Mouse (Mus musculus) limb, embryonic 14.5 days (tissue): ENCODE results near the gene Tigar. TPM values are rescaled to one million over a fixed set of nuclear protein-coding genes. Genes with fewer than 3 reads are reported as not detected.

ENCODE experiments used
- ATAC-seq: fragments of 200-750 bp; cut with Nextera tagmentation; 2 replicates; pipeline ENCODE4 v1.8.0; 2017; ENCODE audit warnings: low read depth, moderate number of reproducible peaks, moderate TSS enrichment; ENCODE audit not compliant: low FRiP score
- DNase-seq: peaks from one replicate; pipeline ENCODE4 v3.0.0-alpha.2; 2015; ENCODE audit warnings: low spot score
- H3K27ac ChIP-seq: fragments of 300-500 bp; sonication (generic); replicated peaks from 2 replicates; pipeline ENCODE4 v1.5.1; 2014; ENCODE audit warnings: low read depth, mild to moderate bottlenecking, low read length, moderate library complexity, mixed read lengths
- H3K27me3 ChIP-seq: fragments of 300-500 bp; sonication (generic); 2 replicates; pipeline ENCODE4 v1.6.1; 2014; ENCODE audit warnings: low read length, mixed read lengths; ENCODE audit not compliant: control insufficient read depth, insufficient read depth
- H3K36me3 ChIP-seq: fragments of 300-500 bp; sonication (generic); 2 replicates; pipeline ENCODE4 v1.6.1; 2014; ENCODE audit warnings: mild to moderate bottlenecking, low read length, moderate library complexity, mixed read lengths; ENCODE audit not compliant: control insufficient read depth, insufficient read depth
- H3K4me1 ChIP-seq: fragments of 300-500 bp; sonication (generic); 2 replicates; pipeline ENCODE4 v1.6.1; 2014; ENCODE audit warnings: antibody characterized with exemption, low read length, mixed read lengths; ENCODE audit not compliant: control insufficient read depth, insufficient read depth
- H3K4me2 ChIP-seq: fragments of 300-500 bp; sonication (generic); replicated peaks from 2 replicates; pipeline ENCODE4 v1.6.1; 2014; ENCODE audit warnings: low read depth, mild to moderate bottlenecking, low read length, moderate library complexity; ENCODE audit not compliant: severe bottlenecking
- H3K4me3 ChIP-seq: fragments of 300-500 bp; sonication (generic); replicated peaks from 2 replicates; pipeline ENCODE4 v1.5.1; 2014; ENCODE audit warnings: low read length
- H3K9ac ChIP-seq: fragments of 300-500 bp; sonication (generic); 2 replicates; pipeline ENCODE4 v1.6.1; 2014; ENCODE audit warnings: mild to moderate bottlenecking, low read depth, low read length, moderate library complexity; ENCODE audit not compliant: severe bottlenecking
- H3K9me3 ChIP-seq: fragments of 300-500 bp; sonication (generic); 2 replicates; pipeline ENCODE4 v1.6.1; 2016; ENCODE audit warnings: low read length; ENCODE audit not compliant: control insufficient read depth
- POLR2A ChIP-seq: fragments of 200-500 bp; IDR thresholded peaks from 2 replicates; pipeline ENCODE4 v1.8.0; 2012; ENCODE audit warnings: inconsistent platforms, mild to moderate bottlenecking, moderate library complexity, borderline replicate concordance; ENCODE audit not compliant: insufficient read depth, insufficient read length; ENCODE audit errors: extremely low read depth
- WGBS: fragments of 180-500 bp; shearing (Covaris S2); extraction: QIAGEN DNeasy Blood & Tissue Kit; methylation state at CpG from one replicate; pipeline ENCODE4 v1.1.7; 2014; 5-methylcytosine and 5-hydroxymethylcytosine counted together
- polyA plus RNA-seq, 2 experiments: library from polyadenylated mRNA; depleted of rRNA in 1 of 2; stranded (reverse) in 1 of 2; unstranded in 1 of 2; fragments of >200 nt; fragmentation: Nextera tagmentation in 1 of 2; extraction: Ambion mirVana in 1 of 2; gene quantifications; 2 replicates each; pipeline versions ENCODE4 v1.2.1 to v1.2.3; 2012 to 2014

Gene Tigar
- polyA plus RNA-seq, 2 experiments = 3.2 to 4.1 TPM

DNA sequence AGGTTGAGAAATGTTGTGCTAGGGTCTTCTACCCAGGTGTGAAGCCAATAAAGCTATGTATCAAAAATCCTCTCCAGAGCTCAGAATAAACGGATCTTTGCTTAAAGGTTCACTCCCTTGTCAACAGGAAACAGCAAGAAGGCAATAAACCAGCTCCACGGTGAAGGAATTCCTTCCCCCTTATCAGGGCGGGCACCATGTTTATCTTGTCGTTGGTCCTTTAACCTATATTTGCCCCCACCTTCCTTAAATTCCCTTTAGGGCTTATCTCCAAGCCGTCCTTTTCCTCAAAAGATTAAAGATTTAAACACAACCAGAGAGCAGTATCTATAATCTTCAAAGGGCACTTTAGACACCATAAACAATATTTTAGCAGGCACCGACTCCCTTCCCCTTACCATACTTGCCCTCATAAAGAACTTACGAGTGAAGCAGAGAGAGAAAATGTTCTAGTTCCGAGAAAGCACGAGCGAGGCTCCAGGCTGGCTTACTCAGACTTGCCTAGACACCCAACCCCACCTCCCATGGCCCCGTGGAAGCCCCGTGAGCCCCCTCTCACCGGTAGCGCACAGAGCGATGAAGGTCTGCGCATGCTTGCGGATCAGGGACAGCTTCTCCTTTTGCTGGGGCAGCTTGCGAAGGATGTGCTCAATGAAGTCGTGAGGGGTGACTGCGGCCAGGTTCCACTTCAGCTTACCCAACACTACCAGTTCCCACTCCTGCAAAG is 36.3 kb upstream of the Tigar start:
- H3K27me3 ChIP-seq = no peaks in the 10 kb centered on the region
- no peak for ATAC-seq
- no peak overlapping the region for H3K27ac ChIP-seq
- peaks cover 25% of the 10 kb centered on the region for H3K4me1 ChIP-seq
- H3K9me3 ChIP-seq = no peaks in the 10 kb centered on the region
- WGBS = 61% methylated on average over 20 of the region's 20 CpGs
- no peak overlapping the region for H3K4me2 ChIP-seq
- DNase-seq = no peak
- H3K9ac ChIP-seq = no peak overlapping the region
- H3K4me3 ChIP-seq = no peak overlapping the region
- peaks cover 59% of the 10 kb centered on the region for H3K36me3 ChIP-seq
- no peak for TF ChIP-seq POLR2A

DNA sequence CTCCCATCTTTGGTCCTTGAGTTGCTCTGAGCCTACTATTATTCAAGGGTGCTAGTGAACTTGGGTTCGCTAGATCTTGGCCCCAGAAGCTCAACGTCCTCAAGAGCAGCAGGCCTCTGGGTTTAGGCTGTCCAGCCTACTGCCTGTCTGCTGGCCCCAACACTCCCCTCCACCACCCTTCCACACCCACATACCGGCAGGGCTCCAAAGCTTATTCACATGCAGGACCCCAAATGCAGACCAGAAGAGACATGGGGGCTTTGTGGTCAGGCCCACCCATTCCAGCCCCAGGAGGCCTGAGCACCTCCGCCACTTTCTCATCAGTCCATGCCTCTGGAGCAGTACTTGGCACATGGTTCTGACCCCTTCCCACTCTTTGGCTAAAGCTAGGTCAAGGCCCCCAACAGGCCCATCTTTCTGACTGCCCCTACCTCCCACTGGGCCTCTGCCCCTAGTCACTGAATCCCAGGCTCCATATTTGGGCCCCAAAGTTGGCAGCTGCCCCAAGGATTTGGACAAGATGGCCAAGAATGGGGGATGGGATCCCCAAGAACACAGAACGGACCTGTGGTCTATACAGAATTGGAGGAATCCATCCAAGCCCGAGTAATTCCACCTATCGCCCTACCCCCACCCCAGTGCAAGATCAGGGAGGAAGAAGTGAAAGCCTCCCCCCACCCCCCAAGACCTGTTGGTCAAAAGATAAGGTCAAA is 34.4 kb upstream of the Tigar start:
- no peak overlapping the region for H3K9ac ChIP-seq
- ATAC-seq = no peak
- peaks cover 25% of the 10 kb centered on the region for H3K4me1 ChIP-seq
- H3K9me3 ChIP-seq = no peaks in the 10 kb centered on the region
- no peak overlapping the region for H3K4me3 ChIP-seq
- H3K27me3 ChIP-seq = no peaks in the 10 kb centered on the region
- WGBS = 85% methylated on average over 7 of the region's 7 CpGs
- no peak overlapping the region for H3K27ac ChIP-seq
- DNase-seq = no peak
- peaks cover 78% of the 10 kb centered on the region for H3K36me3 ChIP-seq
- H3K4me2 ChIP-seq = no peak overlapping the region
- TF ChIP-seq POLR2A = no peak

DNA sequence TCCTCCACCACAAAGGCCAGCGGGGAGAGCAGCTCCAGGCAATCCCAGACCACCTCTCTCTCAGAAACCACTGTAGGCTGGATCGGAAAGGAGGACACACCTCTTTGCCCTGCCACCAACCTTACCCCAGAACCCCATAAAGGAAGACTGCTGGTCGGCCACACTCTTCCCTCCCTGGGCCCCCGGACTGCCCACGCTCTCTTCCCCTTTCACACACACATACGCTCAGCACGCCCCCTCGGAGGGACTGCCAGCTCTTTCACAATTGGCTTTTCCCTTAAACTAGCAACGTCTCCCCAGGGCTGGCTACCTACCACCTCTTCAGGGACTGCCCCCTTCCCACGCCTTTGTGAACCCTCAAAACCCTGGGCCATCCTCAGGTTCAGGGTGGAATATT is 33.8 kb upstream of the Tigar start:
- WGBS = 71% methylated on average over 10 of the region's 10 CpGs
- no peaks in the 10 kb centered on the region for H3K9me3 ChIP-seq
- no peak overlapping the region for H3K4me2 ChIP-seq
- TF ChIP-seq POLR2A = no peak
- no peaks in the 10 kb centered on the region for H3K27me3 ChIP-seq
- H3K36me3 ChIP-seq = peaks cover 84% of the 10 kb centered on the region
- H3K4me3 ChIP-seq = no peak overlapping the region
- H3K27ac ChIP-seq = no peak overlapping the region
- H3K9ac ChIP-seq = no peak overlapping the region
- ATAC-seq (no peak), DNase-seq (no peak)
- H3K4me1 ChIP-seq = peaks cover 22% of the 10 kb centered on the region

DNA sequence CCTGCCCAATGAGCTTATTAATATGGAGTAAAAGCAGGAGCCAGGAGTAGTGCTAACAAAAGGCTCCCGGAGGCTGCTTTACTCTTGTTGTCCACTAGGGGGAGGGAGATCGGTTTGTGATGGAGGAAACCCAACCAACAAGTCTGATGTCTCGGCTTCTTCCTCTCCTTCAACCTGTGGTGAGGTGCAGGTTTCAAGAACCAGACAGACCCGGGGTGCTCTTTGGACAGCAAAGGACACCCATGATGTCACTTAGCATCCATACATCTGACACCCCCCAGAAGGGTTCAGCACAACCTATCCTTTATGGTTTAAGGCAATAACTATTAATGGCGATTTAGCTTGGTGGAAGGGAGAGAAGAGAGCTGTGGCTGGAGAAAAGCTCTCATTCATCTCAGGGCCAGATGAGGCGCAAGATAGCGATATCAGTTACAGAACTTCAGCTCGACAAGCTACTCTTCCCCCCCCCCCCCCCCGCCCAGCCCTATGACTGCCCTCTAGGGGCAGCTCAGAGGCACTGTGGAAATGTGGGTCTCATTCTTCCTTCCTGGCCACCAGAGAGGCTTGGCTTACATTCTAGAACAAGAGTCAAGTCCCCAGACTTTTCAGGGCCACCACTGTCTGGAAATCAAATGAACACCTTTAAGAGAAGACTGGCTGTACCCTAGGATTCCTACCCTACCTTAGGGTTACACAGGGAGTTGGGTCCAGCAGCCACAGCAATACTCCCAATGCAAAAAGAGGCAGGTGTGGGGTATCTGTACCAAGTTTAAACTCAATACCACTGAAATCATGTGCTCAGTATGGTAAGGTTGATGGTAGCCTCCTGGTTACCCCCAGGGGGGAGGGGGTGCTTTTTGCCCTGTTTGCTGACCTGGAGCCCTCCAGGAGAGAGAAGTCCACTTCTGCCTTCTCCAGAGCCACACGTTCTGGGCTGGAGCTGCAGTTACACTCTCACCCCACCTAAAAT is 33.1 kb upstream of the Tigar start:
- no peak for TF ChIP-seq POLR2A
- peaks cover 91% of the 10 kb centered on the region for H3K36me3 ChIP-seq
- no peak overlapping the region for H3K9ac ChIP-seq
- H3K27me3 ChIP-seq = no peaks in the 10 kb centered on the region
- DNase-seq (peak; percentile 85), ATAC-seq (peak; percentile 21; the same call in 1 of the 2 replicates)
- H3K9me3 ChIP-seq = no peaks in the 10 kb centered on the region
- no peak overlapping the region for H3K4me2 ChIP-seq
- H3K4me1 ChIP-seq = peaks cover 19% of the 10 kb centered on the region
- 37% methylated on average over 7 of the region's 10 CpGs for WGBS
- no peak overlapping the region for H3K4me3 ChIP-seq
- no peak overlapping the region for H3K27ac ChIP-seq

DNA sequence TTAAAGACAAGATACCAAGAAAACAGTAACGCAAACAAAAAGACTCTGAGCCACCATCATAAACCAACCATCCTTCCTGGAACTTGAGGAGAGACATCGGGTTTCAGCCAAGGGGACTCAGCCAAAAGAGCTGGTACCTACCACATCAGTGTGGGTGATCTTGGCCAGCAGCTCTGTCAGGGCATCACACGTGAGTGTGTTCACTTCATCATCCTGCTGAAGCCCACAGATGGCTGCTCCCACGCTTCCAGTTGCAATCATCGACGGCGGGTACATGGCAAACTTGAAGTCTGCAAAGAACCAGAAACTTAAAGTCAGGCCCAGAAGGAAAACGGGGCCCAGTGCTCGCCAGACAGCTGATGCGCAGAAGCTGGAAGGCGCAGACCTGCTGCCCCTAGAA is 29.6 kb upstream of the Tigar start:
- Histone ChIP-seq H3K9me3 (no peaks in the 10 kb centered on the region), H3K27me3 (no peaks in the 10 kb centered on the region), H3K9ac (no peak overlapping the region), H3K4me3 (no peak overlapping the region), H3K4me1 (peaks cover 6% of the 10 kb centered on the region; the same call in 1 of the 2 replicates), H3K4me2 (no peak overlapping the region), H3K36me3 (peaks cover 91% of the 10 kb centered on the region), H3K27ac (no peak overlapping the region)
- 96% methylated on average over 11 of the region's 11 CpGs for whole genome bisulfite sequencing
- DNase-seq (no peak), ATAC-seq (no peak)
- TF ChIP-seq POLR2A = no peak
